Mouse (Mus musculus) heart, embryonic 11.5 days (tissue): ENCODE results near the gene Pum2. TPM values are rescaled to one million over a fixed set of nuclear protein-coding genes. Genes with fewer than 3 reads are reported as not detected.

Experiments used
- ATAC-seq: fragments of 200-750 bp; cut with Nextera tagmentation; replicated peaks from 2 replicates; pipeline ENCODE4 v1.8.0; 2017; ENCODE audit warnings: moderate library complexity; ENCODE audit not compliant: insufficient number of reproducible peaks, low FRiP score, low TSS enrichment
- H3K27ac ChIP-seq: fragments of 300-500 bp; sonication (generic); 2 replicates; pipeline ENCODE4 v1.5.1; 2014; ENCODE audit warnings: mild to moderate bottlenecking, low read depth, low read length
- H3K27me3 ChIP-seq: fragments of 300-500 bp; sonication (generic); 2 replicates; pipeline ENCODE4 v1.6.1; 2014; ENCODE audit warnings: mild to moderate bottlenecking, low read length, mixed read lengths; ENCODE audit not compliant: control insufficient read depth, insufficient read depth
- H3K36me3 ChIP-seq: fragments of 300-500 bp; sonication (generic); 2 replicates; pipeline ENCODE4 v1.6.1; 2014; ENCODE audit warnings: mild to moderate bottlenecking, low read length, moderate library complexity, mixed read lengths; ENCODE audit not compliant: control insufficient read depth, insufficient read depth
- H3K4me1 ChIP-seq: fragments of 300-500 bp; sonication (generic); 2 replicates; pipeline ENCODE4 v1.6.1; 2014; ENCODE audit warnings: low read length; ENCODE audit not compliant: control insufficient read depth, insufficient read depth
- H3K4me2 ChIP-seq: fragments of 300-500 bp; sonication (generic); 2 replicates; pipeline ENCODE4 v1.6.1; 2014; ENCODE audit warnings: mild to moderate bottlenecking, moderate library complexity
- H3K4me3 ChIP-seq: fragments of 300-500 bp; sonication (generic); 2 replicates; pipeline ENCODE4 v1.5.1; 2014; ENCODE audit warnings: low read depth, low read length
- H3K9ac ChIP-seq: fragments of 300-500 bp; sonication (generic); 2 replicates; pipeline ENCODE4 v1.6.1; 2014; ENCODE audit warnings: mild to moderate bottlenecking, low read depth, low read length, moderate library complexity
- H3K9me3 ChIP-seq: fragments of 300-500 bp; sonication (generic); replicated peaks from 2 replicates; pipeline ENCODE4 v1.6.1; 2016; ENCODE audit warnings: low read length; ENCODE audit not compliant: control insufficient read depth
- WGBS: fragments of 180-500 bp; shearing (Covaris S2); extraction: QIAGEN DNeasy Blood & Tissue Kit; methylation state at CpG from one replicate; pipeline ENCODE4 v1.1.7; 2014; ENCODE audit not compliant: insufficient replicate concordance; 5-methylcytosine and 5-hydroxymethylcytosine counted together
- polyA plus RNA-seq: library from polyadenylated mRNA; unstranded; fragments of >200 nt; fragmentation: Nextera tagmentation; extraction: Ambion mirVana; gene quantifications from 2 replicates; pipeline ENCODE4 v1.2.1, GENCODE M21; 2014

The Pum2 gene
- polyA plus RNA-seq, 1 experiment from 2014 or later = 41.7 TPM

DNA sequence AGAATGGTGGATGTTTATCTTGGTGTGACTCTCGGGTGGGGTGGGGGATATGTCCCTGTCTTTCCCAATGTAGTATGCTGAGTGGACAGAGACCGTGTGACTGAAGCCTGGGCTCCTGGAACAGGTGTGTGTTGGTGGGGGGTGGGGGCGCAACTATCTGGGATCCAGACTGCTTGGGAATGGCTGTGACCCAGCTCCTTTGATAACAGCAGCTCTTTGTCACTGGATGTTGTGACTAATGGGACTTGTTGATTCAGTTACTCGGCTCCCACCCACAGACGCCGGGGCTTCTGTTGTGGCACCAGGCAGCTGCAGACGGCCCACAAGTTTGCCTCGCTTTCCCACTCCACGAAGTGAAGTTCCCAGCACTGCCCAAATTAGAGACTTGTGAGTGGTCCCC, 110.3 kb downstream of the Pum2 start:
- H3K36me3 ChIP-seq = no peaks in the 10 kb centered on the region
- no peak overlapping the region for H3K4me3 ChIP-seq
- H3K4me2 ChIP-seq = no peak overlapping the region
- H3K27ac ChIP-seq = no peak overlapping the region
- ATAC-seq = no peak
- H3K27me3 ChIP-seq = no peaks in the 10 kb centered on the region
- H3K4me1 ChIP-seq = peaks cover 11% of the 10 kb centered on the region
- H3K9me3 ChIP-seq = no peaks in the 10 kb centered on the region
- no peak overlapping the region for H3K9ac ChIP-seq
- WGBS = 59% methylated on average over 9 of the region's 9 CpGs

DNA sequence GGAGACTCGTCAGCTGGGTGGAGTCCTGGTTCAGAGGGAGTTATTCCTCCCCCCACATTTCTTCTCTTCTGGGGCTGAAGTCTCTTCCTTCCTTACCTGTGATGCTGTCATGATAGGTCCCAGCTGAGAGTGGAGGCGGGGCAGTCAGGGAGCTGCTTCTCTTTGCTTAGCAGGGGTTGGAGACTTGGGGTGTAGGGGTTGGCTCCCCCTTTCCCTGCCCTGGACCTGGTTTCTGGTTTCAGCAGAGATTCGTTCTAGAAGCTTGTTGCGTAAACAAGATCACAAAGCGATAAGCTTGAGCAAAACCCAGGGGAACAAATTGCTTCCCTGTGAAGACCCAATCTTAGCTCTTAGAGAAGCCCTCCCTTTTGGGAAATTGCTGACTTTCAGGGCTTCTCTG, 112.5 kb downstream of the Pum2 start:
- WGBS = 75% methylated on average over 5 of the region's 5 CpGs
- ATAC-seq = no peak

DNA sequence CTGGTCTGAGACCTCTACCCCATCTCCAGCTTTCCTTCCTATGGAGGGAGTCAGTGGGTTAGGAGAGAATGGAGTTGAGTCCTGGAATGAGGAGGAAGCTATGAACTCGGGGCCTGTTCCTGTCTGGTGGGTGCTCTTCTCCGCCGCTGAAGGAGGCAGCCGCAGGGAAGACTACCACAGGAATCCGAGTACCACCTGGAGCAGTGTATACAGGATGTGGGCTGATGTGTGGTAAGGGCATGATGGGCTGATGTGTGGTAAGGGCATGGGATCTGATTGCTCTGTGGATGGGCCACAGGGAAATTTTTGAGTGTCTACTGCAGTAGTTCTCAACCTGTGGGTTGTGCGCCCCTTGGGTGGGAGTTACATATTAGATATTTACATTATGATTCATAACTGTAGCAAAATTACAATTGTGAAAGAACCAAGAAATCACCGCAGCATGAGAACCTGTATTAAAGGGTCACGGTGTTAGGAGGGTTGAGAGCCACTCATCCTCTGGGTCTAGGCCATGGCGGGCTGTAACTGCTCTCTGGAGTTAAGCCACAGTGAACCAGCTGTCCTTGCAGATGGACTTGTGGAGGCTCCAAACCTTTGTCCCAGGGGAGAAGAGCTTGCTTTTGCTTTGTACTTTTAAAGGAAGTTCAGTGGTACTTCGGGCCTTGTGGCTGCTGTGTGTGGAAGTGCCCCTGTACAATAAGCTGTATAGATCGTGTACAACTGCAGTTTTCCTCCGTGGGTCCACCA, 113.2 kb downstream of the Pum2 start:
- no peak overlapping the region for H3K4me3 ChIP-seq
- ATAC-seq = no peak
- WGBS = 88% methylated on average over 12 of the region's 12 CpGs
- H3K9ac ChIP-seq = no peak overlapping the region
- H3K27me3 ChIP-seq = no peaks in the 10 kb centered on the region
- no peak overlapping the region for H3K4me2 ChIP-seq
- no peak overlapping the region for H3K27ac ChIP-seq
- H3K4me1 ChIP-seq = peaks cover 11% of the 10 kb centered on the region
- H3K36me3 ChIP-seq = no peaks in the 10 kb centered on the region
- H3K9me3 ChIP-seq = no peaks in the 10 kb centered on the region

More for the DNA sequence above, 112.5 kb downstream of the Pum2 start:
- Histone ChIP-seq H3K9me3 (no peaks in the 10 kb centered on the region), H3K4me2 (no peak overlapping the region), H3K36me3 (no peaks in the 10 kb centered on the region), H3K4me3 (no peak overlapping the region), H3K4me1 (peaks cover 11% of the 10 kb centered on the region), H3K27ac (no peak overlapping the region), H3K27me3 (no peaks in the 10 kb centered on the region), H3K9ac (no peak overlapping the region)

DNA sequence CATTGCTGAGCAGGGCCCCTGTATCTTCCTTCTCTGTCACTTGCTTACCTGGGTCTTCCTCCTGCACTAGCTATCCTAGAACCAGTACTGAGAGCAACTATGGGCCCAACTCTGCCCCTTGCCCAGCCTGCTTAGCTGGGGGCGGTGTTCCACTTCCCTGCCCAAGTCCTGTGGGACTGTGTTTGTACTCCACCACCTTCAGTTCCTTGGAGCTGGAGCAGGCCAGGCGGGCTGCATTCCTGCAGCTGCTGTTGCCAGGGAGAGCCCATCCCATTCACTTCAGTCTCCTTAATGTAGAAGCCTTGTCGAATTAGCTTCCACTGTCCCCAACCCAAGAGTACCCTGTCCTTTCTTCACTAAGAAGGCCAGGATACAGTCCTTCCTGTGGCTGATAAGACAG, 114.5 kb downstream of the Pum2 start:
- WGBS = 62% methylated on average over 3 of the region's 3 CpGs
- no peak overlapping the region for H3K4me3 ChIP-seq
- H3K4me2 ChIP-seq = no peak overlapping the region
- no peak for ATAC-seq
- peaks cover 11% of the 10 kb centered on the region for H3K4me1 ChIP-seq
- H3K27ac ChIP-seq = no peak overlapping the region
- no peaks in the 10 kb centered on the region for H3K36me3 ChIP-seq
- no peaks in the 10 kb centered on the region for H3K27me3 ChIP-seq
- H3K9ac ChIP-seq = no peak overlapping the region
- H3K9me3 ChIP-seq = no peaks in the 10 kb centered on the region

DNA sequence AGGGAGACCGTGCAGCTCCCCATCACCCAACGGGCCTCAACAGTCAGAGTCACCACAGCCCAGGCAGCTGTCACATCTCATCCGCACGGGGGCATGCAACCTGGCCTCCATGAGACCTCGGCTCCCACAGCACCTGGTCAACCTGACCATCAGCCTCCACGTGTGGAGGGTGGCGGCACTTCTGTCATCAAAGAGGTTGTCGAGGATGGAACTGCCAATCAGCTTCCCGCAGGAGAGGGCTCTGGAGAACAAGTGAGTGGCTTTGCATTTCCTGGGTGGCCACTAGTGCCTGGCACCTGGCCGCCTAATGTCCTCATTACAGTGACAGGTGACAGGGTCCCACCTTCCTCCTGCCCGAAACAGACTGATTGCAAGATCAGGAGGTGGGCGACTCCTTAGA, 116.7 kb downstream of the Pum2 start:
- no peak overlapping the region for H3K4me3 ChIP-seq
- no peaks in the 10 kb centered on the region for H3K36me3 ChIP-seq
- no peak overlapping the region for H3K4me2 ChIP-seq
- 85% methylated on average over 12 of the region's 12 CpGs for WGBS
- ATAC-seq = no peak
- no peak overlapping the region for H3K27ac ChIP-seq
- H3K9ac ChIP-seq = no peak overlapping the region
- 0 out of 2 replicates have a peak, but pooled peaks cover 2% of the 10 kb centered on the region for H3K9me3 ChIP-seq
- H3K4me1 ChIP-seq = peaks cover 1% of the 10 kb centered on the region; the same call in 1 of the 2 replicates
- no peaks in the 10 kb centered on the region for H3K27me3 ChIP-seq

DNA sequence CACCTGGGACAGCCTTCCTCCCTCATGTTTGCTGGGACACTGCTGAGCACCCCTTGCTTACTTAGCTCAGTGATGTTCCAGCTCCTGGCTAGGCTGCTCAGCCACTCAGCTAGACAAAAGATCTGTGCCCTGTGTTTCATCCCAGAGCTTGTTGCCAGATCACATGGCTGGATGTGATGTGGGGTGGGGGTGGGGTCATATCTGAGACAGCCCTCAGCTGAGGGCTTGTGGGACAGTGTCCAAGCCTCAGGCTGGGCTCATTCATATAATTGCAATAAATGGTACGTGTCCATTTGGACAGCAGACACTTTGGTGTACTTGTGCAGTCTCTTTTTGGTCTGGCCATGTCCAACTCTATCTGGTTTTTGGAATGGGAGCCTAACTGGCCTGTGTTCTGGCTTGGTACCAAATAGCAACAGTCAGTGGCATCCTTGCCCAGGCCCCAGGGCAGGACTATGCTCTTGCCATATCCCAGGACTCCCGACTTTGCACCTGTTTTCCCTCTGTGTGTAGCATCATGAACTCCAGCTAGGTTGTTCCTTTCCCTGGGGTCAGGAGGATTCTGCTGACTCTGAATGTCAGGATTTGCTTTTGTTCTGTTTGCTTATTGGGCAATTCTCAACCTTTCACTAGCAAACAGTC, 119.6 kb downstream of the Pum2 start:
- H3K9me3 ChIP-seq = 0 out of 2 replicates have a peak, but pooled peaks cover 2% of the 10 kb centered on the region
- ATAC-seq = no peak
- 81% methylated on average over 2 of the region's 2 CpGs for WGBS
- no peak overlapping the region for H3K9ac ChIP-seq
- no peak overlapping the region for H3K27ac ChIP-seq
- H3K4me2 ChIP-seq = no peak overlapping the region
- H3K36me3 ChIP-seq = no peaks in the 10 kb centered on the region
- H3K27me3 ChIP-seq = no peaks in the 10 kb centered on the region
- H3K4me1 ChIP-seq = no peaks in the 10 kb centered on the region
- H3K4me3 ChIP-seq = no peak overlapping the region

DNA sequence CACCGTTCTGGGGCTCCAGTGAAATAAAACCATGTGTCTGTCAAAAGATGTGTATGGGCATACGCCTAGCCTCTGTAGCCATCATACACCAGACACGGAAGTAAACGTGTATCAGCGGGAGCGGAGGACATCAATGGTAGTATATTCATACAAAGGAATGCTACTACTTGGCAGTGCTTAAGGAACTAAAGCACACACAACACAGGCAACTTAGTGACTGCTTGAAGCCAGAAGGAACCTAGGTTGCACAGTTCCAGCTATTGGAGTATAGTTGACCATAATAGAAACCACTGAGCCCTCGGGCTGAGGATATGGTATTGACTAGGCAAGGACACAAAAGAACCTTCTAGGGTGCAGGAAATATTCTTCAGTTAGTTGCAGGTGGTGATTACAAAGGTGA, 124.0 kb downstream of the Pum2 start:
- Histone ChIP-seq H3K9ac (no peak overlapping the region), H3K4me1 (no peaks in the 10 kb centered on the region; the same call in 1 of the 2 replicates), H3K4me3 (no peak overlapping the region), H3K9me3 (0 out of 2 replicates have a peak, but pooled peaks cover 2% of the 10 kb centered on the region), H3K4me2 (no peak overlapping the region), H3K36me3 (no peaks in the 10 kb centered on the region), H3K27ac (no peak overlapping the region), H3K27me3 (no peaks in the 10 kb centered on the region)
- no peak for ATAC-seq
- 87% methylated on average over 7 of the region's 7 CpGs for WGBS

DNA sequence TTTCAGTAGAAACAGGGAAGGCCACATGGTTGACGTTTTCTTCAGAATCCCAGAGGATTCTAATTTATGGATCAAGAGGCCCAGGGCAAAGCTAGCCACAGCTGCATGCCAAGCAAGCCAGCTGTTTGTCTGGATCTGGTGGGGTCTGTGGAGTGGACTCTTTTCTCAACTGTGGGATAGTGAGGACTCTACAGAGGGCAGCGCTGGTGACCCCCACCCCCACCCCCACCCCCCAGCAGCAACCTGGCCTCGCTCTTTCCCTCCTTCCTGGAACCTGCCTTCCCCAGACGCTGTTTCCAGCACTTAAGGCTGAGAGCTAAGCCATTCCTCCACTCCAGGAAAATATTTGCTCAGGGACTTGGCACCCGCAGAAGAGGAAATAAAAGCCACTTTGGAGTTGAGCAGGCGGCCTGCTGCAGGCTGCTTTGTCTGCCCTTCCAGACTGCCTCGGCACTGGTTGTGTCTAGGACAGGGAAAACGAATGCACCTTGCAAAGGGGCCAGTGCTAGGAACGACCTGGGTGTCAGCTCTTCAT, 124.6 kb downstream of the Pum2 start:
- WGBS = 47% methylated on average over 9 of the region's 9 CpGs
- no peak overlapping the region for H3K4me3 ChIP-seq
- H3K36me3 ChIP-seq = no peaks in the 10 kb centered on the region
- 0 out of 2 replicates have a peak overlapping the region, but pooled peaks have one; percentile 22 for H3K27ac ChIP-seq
- H3K4me2 ChIP-seq = no peak overlapping the region
- H3K9me3 ChIP-seq = 0 out of 2 replicates have a peak, but pooled peaks cover 2% of the 10 kb centered on the region
- no peak for ATAC-seq
- H3K9ac ChIP-seq = no peak overlapping the region
- H3K27me3 ChIP-seq = no peaks in the 10 kb centered on the region
- H3K4me1 ChIP-seq = no peaks in the 10 kb centered on the region; the same call in 1 of the 2 replicates
